Mouse (Mus musculus): Measurements from ENCODE around the gene Zfp106. TPM values are rescaled to one million over a fixed set of nuclear protein-coding genes. Genes with fewer than 3 reads are reported as not detected.

The Zfp106 gene
- polyA plus RNA-seq, 1 experiment from 2014 or later = 46.6 TPM

DNA sequence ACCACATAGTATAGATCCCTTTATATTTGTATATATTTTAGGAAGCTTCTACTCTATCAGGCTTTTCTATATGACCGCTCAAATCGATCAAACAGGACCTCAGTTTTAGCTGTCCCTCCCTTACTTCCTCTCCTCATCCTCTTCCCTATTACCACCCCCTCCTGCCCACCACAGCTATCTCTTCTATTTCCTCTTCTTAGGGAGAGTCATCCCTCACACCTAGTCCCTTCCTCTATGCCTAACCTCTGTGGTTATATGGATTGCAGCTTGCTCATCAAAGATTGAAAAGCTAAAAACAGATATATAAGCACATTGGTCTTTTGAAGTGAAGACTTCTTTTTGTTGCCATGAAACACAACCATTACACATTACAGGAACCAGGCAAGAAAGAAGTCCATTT lies 18.9 kb downstream of the Zfp106 start:
- WGBS = 93% methylated on average over 2 of the region's 2 CpGs
- Histone ChIP-seq H3K27me3 (no peaks in the 10 kb centered on the region), H3K4me1 (peaks cover 8% of the 10 kb centered on the region), H3K4me2 (replicated peaks) (no peak overlapping the region), H3K9me3 (replicated peaks) (no peaks in the 10 kb centered on the region), H3K36me3 (peaks cover 36% of the 10 kb centered on the region), H3K27ac (replicated peaks) (no peak overlapping the region), H3K9ac (no peak overlapping the region), H3K4me3 (replicated peaks) (no peak overlapping the region)
- no peak for ATAC-seq (ENCODE audit: insufficient number of reproducible peaks, low FRiP score, low TSS enrichment, low read depth)

DNA sequence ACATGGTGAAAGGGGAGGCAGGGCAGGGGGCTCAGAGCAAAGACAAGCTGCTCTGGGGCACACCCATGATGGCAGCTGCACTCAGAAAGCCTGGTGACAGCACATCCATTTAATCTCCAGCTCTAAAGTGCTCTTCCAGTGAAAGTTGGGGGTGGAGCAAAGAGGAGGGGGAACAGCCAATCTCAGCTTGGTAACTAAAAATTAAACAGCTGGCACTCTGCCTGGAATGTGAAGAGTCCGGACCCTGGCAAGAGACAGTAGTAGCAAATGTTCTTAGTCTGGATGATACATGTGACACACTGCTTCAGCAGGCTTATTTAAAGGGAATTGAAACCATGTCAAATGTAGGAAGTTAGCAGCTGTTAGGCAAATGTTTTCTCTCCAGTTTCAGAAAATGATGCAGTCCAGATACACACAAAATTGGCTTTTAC lies 23.9 kb downstream of the Zfp106 start:
- Histone ChIP-seq H3K4me2 (replicated peaks) (no peak overlapping the region), H3K9me3 (replicated peaks) (no peaks in the 10 kb centered on the region), H3K27me3 (no peaks in the 10 kb centered on the region), H3K4me1 (peaks cover 14% of the 10 kb centered on the region), H3K27ac (replicated peaks) (peak overlapping the region; percentile 78), H3K4me3 (replicated peaks) (peak overlapping the region; percentile 20; the same call in 1 of the 2 replicates), H3K36me3 (peaks cover 23% of the 10 kb centered on the region), H3K9ac (no peak overlapping the region)
- ATAC-seq (ENCODE audit: insufficient number of reproducible peaks, low FRiP score, low TSS enrichment, low read depth) = peak; percentile 91
- WGBS = 0% methylated on average over 1 of the region's 1 CpGs

DNA sequence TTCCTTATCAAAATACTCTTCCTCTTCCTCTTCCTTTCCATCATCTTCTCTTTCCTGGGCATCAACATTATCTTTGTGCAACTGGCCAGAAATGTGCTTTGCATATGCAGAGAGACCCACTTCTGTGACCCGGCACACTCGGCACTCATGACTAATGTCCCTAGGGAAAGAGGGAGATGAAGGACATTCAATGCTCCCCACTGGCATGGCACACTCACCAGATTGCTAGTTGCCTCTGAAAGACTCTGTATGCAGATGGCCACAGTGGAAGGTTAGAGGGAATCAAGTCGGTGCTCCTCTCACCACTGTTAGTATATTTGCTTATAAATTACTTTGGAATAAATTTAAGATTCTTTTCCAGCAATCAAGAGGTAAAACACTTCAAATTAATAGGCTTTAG lies 24.3 kb downstream of the Zfp106 start:
- 59% methylated on average over 3 of the region's 3 CpGs for WGBS
- H3K4me2 ChIP-seq (replicated peaks) = no peak overlapping the region
- no peak overlapping the region for H3K9ac ChIP-seq
- H3K27ac ChIP-seq (replicated peaks) = peak overlapping the region; percentile 75
- peaks cover 26% of the 10 kb centered on the region for H3K36me3 ChIP-seq
- H3K27me3 ChIP-seq = no peaks in the 10 kb centered on the region
- H3K4me3 ChIP-seq (replicated peaks) = peak overlapping the region; percentile 20; the same call in 1 of the 2 replicates
- no peaks in the 10 kb centered on the region for H3K9me3 ChIP-seq (replicated peaks)
- ATAC-seq (ENCODE audit: insufficient number of reproducible peaks, low FRiP score, low TSS enrichment, low read depth) = no peak
- peaks cover 14% of the 10 kb centered on the region for H3K4me1 ChIP-seq

DNA sequence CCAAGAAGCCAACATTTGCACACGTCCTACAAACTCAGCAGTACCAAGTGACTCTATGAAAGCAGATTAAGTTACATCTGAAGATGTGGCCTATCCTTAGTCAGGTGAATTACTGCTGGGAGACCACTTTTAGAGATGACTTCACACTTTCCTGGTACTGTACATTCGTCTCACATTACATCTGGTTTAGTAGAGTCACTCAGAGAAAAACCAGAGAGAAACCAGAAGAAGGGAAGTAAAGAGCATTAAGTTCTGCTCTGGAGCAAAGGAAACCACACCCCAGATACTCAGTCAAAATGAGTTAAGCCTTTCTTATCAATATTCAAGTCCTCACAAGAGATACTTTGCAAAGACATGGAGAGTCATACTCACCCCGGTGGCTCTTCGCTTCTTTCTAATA lies 32.4 kb downstream of the Zfp106 start:
- ATAC-seq (ENCODE audit: insufficient number of reproducible peaks, low FRiP score, low TSS enrichment, low read depth) = no peak
- H3K4me3 ChIP-seq (replicated peaks) = no peak overlapping the region
- 86% methylated on average over 4 of the region's 4 CpGs for WGBS
- no peak overlapping the region for H3K4me2 ChIP-seq (replicated peaks)
- no peaks in the 10 kb centered on the region for H3K4me1 ChIP-seq
- peaks cover 78% of the 10 kb centered on the region for H3K36me3 ChIP-seq
- H3K9ac ChIP-seq = no peak overlapping the region
- no peaks in the 10 kb centered on the region for H3K9me3 ChIP-seq (replicated peaks)
- no peak overlapping the region for H3K27ac ChIP-seq (replicated peaks)
- H3K27me3 ChIP-seq = no peaks in the 10 kb centered on the region

DNA sequence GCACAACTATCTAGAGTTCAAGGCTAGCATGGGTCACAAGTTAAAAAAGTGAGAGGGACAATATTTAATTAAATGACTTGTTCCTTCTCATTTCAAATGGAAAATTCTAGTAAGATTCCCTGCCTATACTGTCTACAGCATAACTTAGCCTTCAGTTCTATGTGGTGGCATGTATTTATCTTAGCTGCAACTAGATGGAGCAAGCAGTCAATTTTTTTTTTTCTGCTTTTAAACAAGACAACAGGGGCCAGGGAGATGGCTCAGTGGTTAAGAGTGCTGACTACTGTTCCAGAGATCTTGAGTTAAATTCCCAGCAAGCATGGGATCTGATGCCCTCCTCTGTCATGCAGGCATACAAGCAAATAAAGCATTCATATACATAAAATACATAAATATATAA lies 34.1 kb downstream of the Zfp106 start:
- H3K4me1 ChIP-seq = no peaks in the 10 kb centered on the region
- ATAC-seq (ENCODE audit: insufficient number of reproducible peaks, low FRiP score, low TSS enrichment, low read depth) = no peak
- H3K27me3 ChIP-seq = no peaks in the 10 kb centered on the region
- H3K4me3 ChIP-seq (replicated peaks) = no peak overlapping the region
- peaks cover 81% of the 10 kb centered on the region for H3K36me3 ChIP-seq
- no peak overlapping the region for H3K27ac ChIP-seq (replicated peaks)
- no peaks in the 10 kb centered on the region for H3K9me3 ChIP-seq (replicated peaks)
- H3K9ac ChIP-seq = no peak overlapping the region
- no peak overlapping the region for H3K4me2 ChIP-seq (replicated peaks)

DNA sequence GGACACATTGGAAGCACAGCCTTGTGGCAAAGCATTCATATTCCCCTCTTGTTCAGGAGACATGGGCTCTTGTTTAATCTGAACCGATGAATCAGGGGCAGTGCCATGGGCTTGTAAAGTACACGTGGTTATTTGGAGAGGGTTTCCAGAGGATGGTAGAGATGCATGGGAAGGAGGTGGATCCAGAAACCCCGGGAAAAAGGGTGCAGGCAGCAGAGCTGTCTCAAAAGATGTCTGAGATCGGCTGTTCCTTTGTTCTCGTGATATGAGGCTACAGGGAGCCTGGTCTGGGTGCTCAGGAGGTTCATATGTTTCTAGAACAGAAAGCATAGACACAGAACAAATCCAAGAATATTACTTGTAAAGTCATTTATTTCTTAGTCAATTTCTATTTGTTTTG lies 36.9 kb downstream of the Zfp106 start:
- Histone ChIP-seq H3K4me1 (no peaks in the 10 kb centered on the region), H3K4me2 (replicated peaks) (no peak overlapping the region), H3K4me3 (replicated peaks) (no peak overlapping the region), H3K27ac (replicated peaks) (no peak overlapping the region), H3K27me3 (no peaks in the 10 kb centered on the region), H3K9ac (no peak overlapping the region), H3K36me3 (peaks cover 81% of the 10 kb centered on the region), H3K9me3 (replicated peaks) (no peaks in the 10 kb centered on the region)
- ATAC-seq (ENCODE audit: insufficient number of reproducible peaks, low FRiP score, low TSS enrichment, low read depth) = no peak
- 86% methylated on average over 5 of the region's 5 CpGs for WGBS

DNA sequence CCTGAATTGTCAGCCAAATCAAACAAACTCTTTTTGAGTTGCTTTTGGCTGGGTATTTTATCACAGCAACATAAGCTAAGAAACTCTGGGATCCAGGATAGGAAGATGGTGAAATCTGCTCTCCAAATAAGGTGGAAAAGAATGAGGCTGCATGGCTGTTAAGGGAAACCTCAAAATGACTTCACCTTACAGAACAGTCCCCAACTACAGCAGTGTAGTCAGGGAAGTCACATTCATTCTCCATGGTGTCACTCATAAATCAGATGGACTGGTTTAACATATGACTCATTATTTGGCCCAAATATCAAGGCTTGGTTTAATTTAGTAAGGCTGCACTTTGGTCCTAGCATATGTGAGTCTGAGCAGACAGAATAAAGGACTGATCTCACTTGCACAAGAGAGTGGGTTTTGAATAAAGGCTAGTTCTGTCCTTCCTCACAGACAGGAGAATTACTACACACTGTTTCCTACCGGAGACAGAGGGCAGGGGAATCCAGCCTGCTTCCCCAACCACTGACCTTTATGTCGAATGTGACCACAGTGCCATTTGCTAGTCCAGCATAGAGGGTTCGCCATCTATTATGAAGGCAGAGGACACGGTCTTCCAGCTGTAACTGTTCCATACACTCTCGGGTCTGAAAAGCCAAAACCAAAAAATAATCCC lies 45.0 kb downstream of the Zfp106 start:
- no peak for ATAC-seq (ENCODE audit: insufficient number of reproducible peaks, low FRiP score, low TSS enrichment, low read depth)
- Histone ChIP-seq H3K27me3 (no peaks in the 10 kb centered on the region), H3K4me2 (replicated peaks) (no peak overlapping the region), H3K4me1 (no peaks in the 10 kb centered on the region), H3K27ac (replicated peaks) (no peak overlapping the region), H3K36me3 (peaks cover 87% of the 10 kb centered on the region), H3K9ac (no peak overlapping the region), H3K4me3 (replicated peaks) (no peak overlapping the region), H3K9me3 (replicated peaks) (no peaks in the 10 kb centered on the region)
- 89% methylated on average over 5 of the region's 5 CpGs for WGBS

DNA sequence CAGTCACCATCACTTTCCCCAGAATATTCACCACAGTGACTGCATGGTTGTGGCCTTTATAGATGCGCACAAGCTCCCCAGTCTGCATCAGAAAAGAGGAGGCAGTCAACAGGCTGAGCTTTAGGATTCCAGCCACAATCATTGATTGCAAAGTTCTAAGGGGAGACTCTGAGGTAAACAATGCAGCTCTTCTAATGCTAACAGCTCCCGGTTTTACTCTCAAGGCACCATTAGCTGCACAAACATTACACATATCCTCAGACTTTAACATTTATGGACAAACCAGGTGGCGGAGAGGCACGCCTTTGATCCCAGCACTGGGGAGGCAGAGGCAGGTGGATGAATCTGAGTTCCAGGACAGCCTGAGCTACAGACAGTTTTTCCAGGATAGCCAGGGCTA lies 49.5 kb downstream of the Zfp106 start:
- Histone ChIP-seq H3K27ac (replicated peaks) (no peak overlapping the region), H3K9me3 (replicated peaks) (no peaks in the 10 kb centered on the region), H3K9ac (no peak overlapping the region), H3K4me3 (replicated peaks) (no peak overlapping the region), H3K27me3 (no peaks in the 10 kb centered on the region), H3K36me3 (peaks cover 84% of the 10 kb centered on the region), H3K4me2 (replicated peaks) (no peak overlapping the region), H3K4me1 (no peaks in the 10 kb centered on the region)
- WGBS = 90% methylated on average over 4 of the region's 4 CpGs
- no peak for ATAC-seq (ENCODE audit: insufficient number of reproducible peaks, low FRiP score, low TSS enrichment, low read depth)

DNA sequence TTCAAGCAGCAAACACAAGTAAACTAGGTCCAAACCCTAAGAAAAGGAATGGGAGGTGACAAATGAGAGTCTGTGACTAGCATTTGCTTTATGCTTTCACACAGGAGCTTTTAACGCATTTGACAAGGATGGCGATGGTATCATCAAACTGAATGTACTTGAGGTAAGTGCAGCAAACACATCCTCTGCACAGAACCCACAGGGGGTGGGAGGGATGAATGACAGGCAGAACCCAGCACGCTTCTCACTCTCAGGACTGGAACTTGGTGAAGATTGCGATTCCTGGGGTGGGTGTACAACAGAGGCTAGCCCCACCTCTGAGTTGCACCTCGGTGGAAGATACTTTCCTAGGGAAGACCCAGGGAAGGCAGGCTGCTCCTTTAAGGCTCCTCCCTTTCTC lies 59.7 kb downstream of the Zfp106 start:
- no peak for ATAC-seq (ENCODE audit: insufficient number of reproducible peaks, low FRiP score, low TSS enrichment, low read depth)

DNA sequence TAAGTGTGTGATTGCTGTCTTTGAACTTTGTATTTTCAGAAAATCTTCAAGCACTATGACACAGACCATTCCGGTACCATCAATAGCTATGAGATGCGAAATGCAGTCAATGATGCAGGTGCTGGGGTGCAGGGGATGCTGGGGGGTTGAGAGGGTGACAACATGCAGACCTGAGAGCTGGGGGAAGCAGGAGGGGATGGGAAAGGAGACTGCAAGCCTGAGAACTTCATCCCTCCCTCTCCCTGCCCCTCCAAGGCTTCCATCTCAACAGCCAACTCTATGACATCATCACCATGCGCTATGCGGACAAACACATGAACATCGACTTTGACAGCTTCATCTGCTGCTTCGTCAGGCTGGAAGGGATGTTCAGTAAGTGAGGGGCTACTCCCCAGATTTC lies 60.5 kb downstream of the Zfp106 start:
- Histone ChIP-seq H3K9me3 (replicated peaks) (no peaks in the 10 kb centered on the region), H3K4me2 (replicated peaks) (no peak overlapping the region), H3K4me1 (peaks cover 12% of the 10 kb centered on the region; the same call in 1 of the 2 replicates), H3K4me3 (replicated peaks) (no peak overlapping the region), H3K27me3 (no peaks in the 10 kb centered on the region), H3K36me3 (peaks cover 26% of the 10 kb centered on the region), H3K9ac (no peak overlapping the region), H3K27ac (replicated peaks) (no peak overlapping the region)
- ATAC-seq (ENCODE audit: insufficient number of reproducible peaks, low FRiP score, low TSS enrichment, low read depth) = no peak
- 83% methylated on average over 6 of the region's 6 CpGs for WGBS

More for the DNA sequence above, 59.7 kb downstream of the Zfp106 start:
- peaks cover 12% of the 10 kb centered on the region; the same call in 1 of the 2 replicates for H3K4me1 ChIP-seq
- 83% methylated on average over 5 of the region's 5 CpGs for WGBS
- no peak overlapping the region for H3K4me2 ChIP-seq (replicated peaks)
- H3K9me3 ChIP-seq (replicated peaks) = no peaks in the 10 kb centered on the region
- peaks cover 34% of the 10 kb centered on the region for H3K36me3 ChIP-seq
- H3K4me3 ChIP-seq (replicated peaks) = no peak overlapping the region
- no peak overlapping the region for H3K27ac ChIP-seq (replicated peaks)
- no peak overlapping the region for H3K9ac ChIP-seq
- H3K27me3 ChIP-seq = no peaks in the 10 kb centered on the region

DNA sequence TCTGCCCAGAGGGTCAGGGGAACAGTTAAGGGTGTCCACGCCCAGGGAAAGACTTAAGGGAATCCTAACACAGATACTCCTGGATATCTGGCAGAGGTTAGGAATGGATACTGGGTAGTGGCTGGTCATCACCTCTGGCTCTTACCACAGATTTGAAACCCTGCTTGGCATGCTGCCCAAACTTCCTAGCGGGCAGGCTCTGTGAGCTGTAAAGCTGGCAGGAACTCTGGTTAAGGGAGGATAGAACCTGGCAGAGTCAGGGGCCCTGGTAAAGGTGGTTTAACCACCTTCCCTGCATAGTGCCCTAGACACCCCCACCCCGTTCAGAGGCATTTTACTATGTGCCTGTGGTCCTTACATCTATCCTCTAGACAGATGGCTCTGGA lies 61.0 kb downstream of the Zfp106 start:
- peaks cover 12% of the 10 kb centered on the region; the same call in 1 of the 2 replicates for H3K4me1 ChIP-seq
- peaks cover 26% of the 10 kb centered on the region for H3K36me3 ChIP-seq
- no peak for ATAC-seq (ENCODE audit: insufficient number of reproducible peaks, low FRiP score, low TSS enrichment, low read depth)
- H3K27ac ChIP-seq (replicated peaks) = no peak overlapping the region
- H3K4me3 ChIP-seq (replicated peaks) = no peak overlapping the region
- 65% methylated on average over 3 of the region's 3 CpGs for WGBS
- no peak overlapping the region for H3K4me2 ChIP-seq (replicated peaks)
- no peaks in the 10 kb centered on the region for H3K9me3 ChIP-seq (replicated peaks)
- H3K9ac ChIP-seq = no peak overlapping the region
- no peaks in the 10 kb centered on the region for H3K27me3 ChIP-seq

DNA sequence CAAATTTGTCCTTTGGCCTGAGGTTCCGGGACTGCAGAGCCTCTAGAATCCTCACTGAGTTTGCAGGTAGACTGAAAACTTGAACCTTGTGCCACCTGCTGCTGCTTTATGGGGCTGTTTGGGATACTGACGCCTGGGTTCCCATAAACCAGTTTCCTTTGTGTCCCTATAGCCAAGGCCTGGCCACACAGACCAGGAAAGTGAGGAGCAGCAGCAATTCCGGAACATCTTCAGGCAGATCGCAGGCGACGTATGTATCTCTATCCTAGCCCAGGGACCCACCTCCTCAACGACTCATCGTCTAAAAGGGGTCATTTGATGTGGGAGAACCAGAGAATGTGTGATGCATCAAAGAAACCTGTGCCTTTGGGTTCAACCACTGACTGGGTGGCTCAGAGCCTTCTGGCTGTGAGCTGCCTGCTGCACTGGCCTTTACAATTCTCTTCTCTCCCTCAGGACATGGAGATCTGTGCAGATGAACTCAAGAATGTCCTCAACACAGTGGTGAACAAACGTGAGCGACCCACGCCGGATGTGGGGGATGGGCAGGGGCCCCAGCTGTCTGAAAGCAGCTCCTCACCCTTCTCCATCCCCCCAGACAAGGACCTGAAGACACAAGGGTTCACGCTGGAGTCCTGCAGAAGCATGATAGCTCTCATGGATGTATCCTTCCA lies 61.6 kb downstream of the Zfp106 start:
- no peak overlapping the region for H3K9ac ChIP-seq
- H3K4me1 ChIP-seq = peaks cover 12% of the 10 kb centered on the region; the same call in 1 of the 2 replicates
- peaks cover 26% of the 10 kb centered on the region for H3K36me3 ChIP-seq
- 65% methylated on average over 13 of the region's 13 CpGs for WGBS
- no peak overlapping the region for H3K4me2 ChIP-seq (replicated peaks)
- no peaks in the 10 kb centered on the region for H3K27me3 ChIP-seq
- ATAC-seq (ENCODE audit: insufficient number of reproducible peaks, low FRiP score, low TSS enrichment, low read depth) = no peak
- H3K9me3 ChIP-seq (replicated peaks) = no peaks in the 10 kb centered on the region
- H3K4me3 ChIP-seq (replicated peaks) = no peak overlapping the region
- H3K27ac ChIP-seq (replicated peaks) = no peak overlapping the region

Data from embryonic facial prominence, embryonic 15.5 days (tissue).